ENCODE assay signal across 11 mouse cellular contexts in genomic region chr2:72908191-72908910, GRCm38 (mm10).
DNase-seq lines count a peak whose midpoint lies in the region; ATAC-seq and TF ChIP-seq lines count a peak whose summit lies in the region.
"Had no signal": no experiment of that assay in that cellular context is flagged by ENCODE, and none has a peak within 500 bp of the region (broad histone marks: within the 10 kb centered on the region; RNA-seq: fewer than 3 reads in every experiment).

No protein-coding gene starts in this region.

- H3K27ac ChIP-seq in cerebellum, adult 2 months (ENCODE audit: insufficient read depth, low read length) = no peak overlapping the region
- H3K27ac ChIP-seq in CH12.LX (ENCODE audit: insufficient read depth, low read depth) = no peak overlapping the region
- peak overlapping the region; percentile 95 for H3K27ac ChIP-seq in liver, adult 2 months (replicated peaks; ENCODE audit: insufficient read depth, low read depth, low read length)
- no peak overlapping the region for H3K27ac ChIP-seq in midbrain, embryonic 11.5 days (ENCODE audit: low read depth, low read length)
- H3K27ac ChIP-seq: lung, embryonic 15.5 days; midbrain, embryonic 12.5 days had no signal

- TF ChIP-seq RAD21 in CH12.LX (IDR thresholded peaks at IDR 0.05; ENCODE audit: low read depth, low read length) = no peak

- dilution Hi-C loops in CH12.LX (cut with MboI; ENCODE audit: extremely low pct_ligation_motif_present, extremely low pct_unique_long_range_greater_than_20kb, low sequenced_read_pairs) = no loop called here

- no peaks in the 10 kb centered on the region for H3K27me3 ChIP-seq in cerebellum, adult 2 months (ENCODE audit: control insufficient read depth, insufficient read depth, low read length)
- H3K27me3 ChIP-seq in CH12.LX (replicated peaks) = no peaks in the 10 kb centered on the region
- H3K27me3 ChIP-seq in liver, adult 2 months (ENCODE audit: control insufficient read depth, insufficient read depth, low read length) = no peaks in the 10 kb centered on the region
- H3K27me3 ChIP-seq in midbrain, embryonic 11.5 days (ENCODE audit: control insufficient read depth, insufficient read depth, low read length) = no peaks in the 10 kb centered on the region
- H3K27me3 ChIP-seq: lung, embryonic 15.5 days; midbrain, embryonic 12.5 days had no signal

- WGBS in cerebellum, adult 2 months = 50% methylated on average over 20 of the region's 20 CpGs
- WGBS in liver, adult 2 months = 29% methylated on average over 20 of the region's 20 CpGs
- 89% methylated on average over 20 of the region's 20 CpGs for WGBS in midbrain, embryonic 11.5 days

- DNase-seq in cerebellum, adult 2 months = peak; percentile 19 to 21
- no peak for DNase-seq in cerebellum, adult 9-10 months
- peak; percentile 14 for DNase-seq in CH12.LX (ENCODE audit: extremely low read depth)
- DNase-seq in fat pad, adult 2 months (ENCODE audit: extremely low read depth, low read depth, low spot score) = peak; percentile 14
- peak; percentile 99 for DNase-seq in liver, adult 2 months (ENCODE audit: extremely low read depth, low read depth, low spot score)
- DNase-seq in midbrain, embryonic 11.5 days (ENCODE audit: low spot score, missing footprints) = no peak
- DNase-seq in thymus, adult 18-20 months = no peak
- DNase-seq: spleen, adult 18-20 months had no signal

- H3K79me2 ChIP-seq in CH12.LX (replicated peaks; ENCODE audit: control insufficient read depth, extremely low read depth, insufficient read depth, poor library complexity, severe bottlenecking) = no peaks in the 10 kb centered on the region
- no peaks in the 10 kb centered on the region for H3K79me2 ChIP-seq in liver, adult 2 months (ENCODE audit: control insufficient read depth, insufficient read depth, low read length)

- peaks cover 11% of the 10 kb centered on the region; the same call in 1 of the 2 replicates for H3K4me1 ChIP-seq in cerebellum, adult 2 months (ENCODE audit: control insufficient read depth, insufficient read depth, low read length)
- peaks cover 3 to 37% of the 10 kb centered on the region in 2 experiments for H3K4me1 ChIP-seq in CH12.LX (ENCODE audit: control insufficient read depth in 1 of 2, insufficient read depth in 2 of 2)
- H3K4me1 ChIP-seq in liver, adult 2 months (ENCODE audit: control insufficient read depth, insufficient read depth, low read length) = peaks cover 16% of the 10 kb centered on the region
- H3K4me1 ChIP-seq in midbrain, embryonic 11.5 days (ENCODE audit: control insufficient read depth, insufficient read depth, low read length) = no peaks in the 10 kb centered on the region
- H3K4me1 ChIP-seq: lung, embryonic 15.5 days had no signal

- no peak for TF ChIP-seq POLR2A in cerebellum, adult 2 months (IDR thresholded peaks at IDR 0.05; ENCODE audit: borderline replicate concordance, insufficient read depth, low read length)
- TF ChIP-seq POLR2A in CH12.LX (IDR thresholded peaks at IDR 0.05; ENCODE audit: low read depth, low read length) = no peak
- TF ChIP-seq POLR2A in liver, adult 2 months (IDR thresholded peaks at IDR 0.05; ENCODE audit: extremely low read depth, insufficient read depth, low read length) = no peak

- H3K9ac ChIP-seq in CH12.LX (ENCODE audit: insufficient read depth, low read depth) = no peak overlapping the region
- peak overlapping the region; percentile 65 for H3K9ac ChIP-seq in liver, adult 2 months (ENCODE audit: low read depth, low read length)
- H3K9ac ChIP-seq in midbrain, embryonic 11.5 days (ENCODE audit: low read length) = no peak overlapping the region
- H3K9ac ChIP-seq: lung, embryonic 15.5 days; midbrain, embryonic 12.5 days had no signal

- no peaks in the 10 kb centered on the region for H3K36me3 ChIP-seq in CH12.LX (replicated peaks in 1 of 2; ENCODE audit: control insufficient read depth in 1 of 2, insufficient read depth in 1 of 2, low read length in 1 of 2)
- no peaks in the 10 kb centered on the region for H3K36me3 ChIP-seq in liver, adult 2 months (ENCODE audit: control insufficient read depth, insufficient read depth, low read length)
- H3K36me3 ChIP-seq in midbrain, embryonic 11.5 days (ENCODE audit: control insufficient read depth, insufficient read depth, low read length) = no peaks in the 10 kb centered on the region
- H3K36me3 ChIP-seq: lung, embryonic 15.5 days; midbrain, embryonic 12.5 days had no signal

- no peak overlapping the region for H3K4me3 ChIP-seq in cerebellum, adult 2 months (replicated peaks; ENCODE audit: insufficient read depth, low read depth, low read length)
- no peak overlapping the region for H3K4me3 ChIP-seq in CH12.LX (replicated peaks in 1 of 3; ENCODE audit: low read depth in 2 of 3, low read length in 2 of 3, poor library complexity in 1 of 3)
- H3K4me3 ChIP-seq in liver, adult 2 months (ENCODE audit: insufficient read depth, low read depth, low read length) = no peak overlapping the region
- no peak overlapping the region for H3K4me3 ChIP-seq in midbrain, embryonic 11.5 days (ENCODE audit: low read depth, low read length)
- H3K4me3 ChIP-seq: lung, embryonic 15.5 days; midbrain, embryonic 12.5 days had no signal

- H3K9me3 ChIP-seq in CH12.LX (replicated peaks; ENCODE audit: low read length) = no peaks in the 10 kb centered on the region
- H3K9me3 ChIP-seq in midbrain, embryonic 11.5 days (ENCODE audit: control insufficient read depth, low read length) = no peaks in the 10 kb centered on the region
- H3K9me3 ChIP-seq: lung, embryonic 15.5 days; midbrain, embryonic 12.5 days had no signal

- no peak overlapping the region for H3K4me2 ChIP-seq in CH12.LX (ENCODE audit: insufficient read depth, low read depth, poor library complexity, severe bottlenecking)
- H3K4me2 ChIP-seq in midbrain, embryonic 11.5 days = no peak overlapping the region
- H3K4me2 ChIP-seq: lung, embryonic 15.5 days; midbrain, embryonic 12.5 days had no signal

- no peak for TF ChIP-seq EP300 in CH12.LX (IDR thresholded peaks at IDR 0.05; ENCODE audit: low read length)

- in situ Hi-C loops in CH12.LX (cut with MboI; ENCODE audit: low pct_ligation_motif_present, low pct_unique_long_range_greater_than_20kb, low sequenced_read_pairs) = no loop called here

- no peak for TF ChIP-seq CTCF in cerebellum, adult 2 months (IDR thresholded peaks at IDR 0.05; ENCODE audit: borderline replicate concordance, insufficient read depth, low read depth, low read length)
- no peak for TF ChIP-seq CTCF in CH12.LX (conservative IDR thresholded peaks at IDR 0.05 in 1 of 2, IDR thresholded peaks at IDR 0.05 in 1 of 2; ENCODE audit: low read depth in 2 of 2, low read length in 2 of 2)
- no peak for TF ChIP-seq CTCF in liver, adult 2 months (IDR thresholded peaks at IDR 0.05; ENCODE audit: low read depth, low read length)

- no peak for ATAC-seq in midbrain, embryonic 11.5 days (ENCODE audit: low FRiP score)
- ATAC-seq in monocyte, adult 5-6 weeks (replicated peaks; ENCODE audit: insufficient number of reproducible peaks, low FRiP score, low TSS enrichment, poor library complexity, severe bottlenecking) = no peak

TF ChIP-seq in CH12.LX, 34 proteins besides CTCF, POLR2A, EP300 and RAD21:
- TF ChIP-seq JUN (IDR thresholded peaks at IDR 0.05; ENCODE audit: insufficient read depth, low read depth, low read length) (peak; percentile 55; the same call in 1 of the 2 replicates), CHD2 (IDR thresholded peaks at IDR 0.05; ENCODE audit: low read length) (no peak), MYC (IDR thresholded peaks at IDR 0.05; ENCODE audit: low read depth, low read length) (no peak), MAX (IDR thresholded peaks at IDR 0.05; ENCODE audit: low read length) (peak; percentile 49; the same call in 1 of the 2 replicates), HCFC1 (IDR thresholded peaks at IDR 0.05; ENCODE audit: low read depth, low read length) (no peak), CHD1 (IDR thresholded peaks at IDR 0.05; ENCODE audit: low read depth, low read length) (no peak), NELFE (IDR thresholded peaks at IDR 0.05; ENCODE audit: low read depth, low read length) (no peak), TBP (conservative IDR thresholded peaks at IDR 0.05; ENCODE audit: low read depth, low read length) (no peak), ELF1 (IDR thresholded peaks at IDR 0.05; ENCODE audit: low read depth, low read length) (no peak), JUND (conservative IDR thresholded peaks at IDR 0.05; ENCODE audit: low read depth, low read length) (no peak), MEF2A (IDR thresholded peaks at IDR 0.05; ENCODE audit: borderline replicate concordance, low read depth, low read length) (no peak), MAFK (IDR thresholded peaks at IDR 0.05; ENCODE audit: insufficient replicate concordance, low read length) (no peak), USF2 (conservative IDR thresholded peaks at IDR 0.05; ENCODE audit: low read depth, low read length) (peak; percentile 34; the same call in 1 of the 2 replicates), ZMIZ1 (IDR thresholded peaks at IDR 0.05; ENCODE audit: low read depth, low read length) (no peak), BHLHE40 (IDR thresholded peaks at IDR 0.05; ENCODE audit: low read depth, low read length) (peak; percentile 43), NRF1 (IDR thresholded peaks at IDR 0.05; ENCODE audit: low read depth, low read length) (no peak), E2F4 (IDR thresholded peaks at IDR 0.05; ENCODE audit: insufficient replicate concordance, low read depth, low read length) (no peak), USF1 (IDR thresholded peaks at IDR 0.05; ENCODE audit: low read depth, low read length) (no peak), IRF4 (IDR thresholded peaks at IDR 0.05; ENCODE audit: low read depth, low read length) (no peak), MAZ (IDR thresholded peaks at IDR 0.05; ENCODE audit: low read depth, low read length) (no peak), SMC3 (IDR thresholded peaks at IDR 0.05; ENCODE audit: low read depth, low read length) (no peak)

Comparison
In these comparisons a context has a peak if more than half of its experiments do, and no peak if none do; other contexts are left out.
1. DNase-seq: peak in cerebellum, adult 2 months (2 of 2), CH12.LX (single experiment), fat pad, adult 2 months (single experiment) and liver, adult 2 months (single experiment); none in cerebellum, adult 9-10 months (single experiment), midbrain, embryonic 11.5 days (single experiment) and thymus, adult 18-20 months (0 of 2).